In genomic region chr6:134199895-134200294, GRCm38 (mm10) we compare ENCODE assay signal across 10 mouse cellular contexts.
DNase-seq lines count a peak whose midpoint lies in the region; ATAC-seq and TF ChIP-seq lines count a peak whose summit lies in the region.
"Had no signal": no experiment of that assay in that cellular context is flagged by ENCODE, and none has a peak within 500 bp of the region (broad histone marks: within the 10 kb centered on the region; RNA-seq: fewer than 3 reads in every experiment).

No protein-coding gene starts in this region.

- no peak overlapping the region for H3K4me3 ChIP-seq in hindbrain, embryonic 10.5 days
- no peak overlapping the region for H3K4me3 ChIP-seq in hindbrain, embryonic 14.5 days (replicated peaks; ENCODE audit: low read length)
- no peak overlapping the region for H3K4me3 ChIP-seq in spleen, adult 2 months (ENCODE audit: extremely low read depth, insufficient read depth, insufficient read length)
- H3K4me3 ChIP-seq in embryonic facial prominence, embryonic 13.5 days: no peak overlapping the region
- H3K4me3 ChIP-seq: erythroblast, embryonic 14.5 days had no signal

- 90% methylated on average over 1 of the region's 1 CpGs for WGBS in hindbrain, embryonic 10.5 days
- WGBS in hindbrain, embryonic 14.5 days: 96% methylated on average over 1 of the region's 1 CpGs
- 92% methylated on average over 1 of the region's 1 CpGs for WGBS in spleen, adult 2 months
- 94% methylated on average over 1 of the region's 1 CpGs for WGBS in embryonic facial prominence, embryonic 13.5 days

- H3K27me3 ChIP-seq in hindbrain, embryonic 10.5 days (ENCODE audit: insufficient read depth, poor library complexity, severe bottlenecking): no peaks in the 10 kb centered on the region
- H3K27me3 ChIP-seq in hindbrain, embryonic 14.5 days (ENCODE audit: control insufficient read depth, insufficient read depth, low read length): no peaks in the 10 kb centered on the region
- no peaks in the 10 kb centered on the region for H3K27me3 ChIP-seq in spleen, adult 2 months (ENCODE audit: control insufficient read depth, insufficient read depth, low read length)
- no peaks in the 10 kb centered on the region for H3K27me3 ChIP-seq in embryonic facial prominence, embryonic 13.5 days

- peak overlapping the region; percentile 67 for H3K27ac ChIP-seq in hindbrain, embryonic 10.5 days
- no peak overlapping the region for H3K27ac ChIP-seq in hindbrain, embryonic 14.5 days
- 0 out of 2 replicates have a peak overlapping the region, but pooled peaks have one; percentile 14 for H3K27ac ChIP-seq in spleen, adult 2 months (ENCODE audit: insufficient read depth, low read length)
- peak overlapping the region; percentile 60 for H3K27ac ChIP-seq in embryonic facial prominence, embryonic 13.5 days

- H3K4me1 ChIP-seq in hindbrain, embryonic 10.5 days (replicated peaks): peaks cover 14% of the 10 kb centered on the region
- H3K4me1 ChIP-seq in hindbrain, embryonic 14.5 days (replicated peaks; ENCODE audit: control insufficient read depth, insufficient read depth, low read length): no peaks in the 10 kb centered on the region; the same call in 1 of the 2 replicates
- H3K4me1 ChIP-seq in spleen, adult 2 months (ENCODE audit: control insufficient read depth, insufficient read depth, insufficient read length): no peaks in the 10 kb centered on the region; the same call in 1 of the 2 replicates
- H3K4me1 ChIP-seq in embryonic facial prominence, embryonic 13.5 days: peaks cover 24% of the 10 kb centered on the region

- H3K4me2 ChIP-seq in hindbrain, embryonic 14.5 days (replicated peaks): no peak overlapping the region
- no peak overlapping the region for H3K4me2 ChIP-seq in embryonic facial prominence, embryonic 13.5 days

- H3K36me3 ChIP-seq in hindbrain, embryonic 10.5 days: peaks cover 3% of the 10 kb centered on the region; the same call in 1 of the 2 replicates
- no peaks in the 10 kb centered on the region for H3K36me3 ChIP-seq in hindbrain, embryonic 14.5 days (replicated peaks; ENCODE audit: control insufficient read depth, insufficient read depth)
- H3K36me3 ChIP-seq in spleen, adult 2 months (ENCODE audit: control insufficient read depth, insufficient read depth, low read length): no peaks in the 10 kb centered on the region; the same call in 1 of the 2 replicates
- H3K36me3 ChIP-seq in embryonic facial prominence, embryonic 13.5 days: no peaks in the 10 kb centered on the region

- ATAC-seq in hindbrain, embryonic 14.5 days (ENCODE audit: low FRiP score): no peak
- no peak for ATAC-seq in embryonic facial prominence, embryonic 13.5 days (ENCODE audit: insufficient number of reproducible peaks, insufficient read depth, low FRiP score, low TSS enrichment, low read depth)

- TF ChIP-seq CTCF in spleen, adult 2 months (IDR thresholded peaks at IDR 0.05; ENCODE audit: extremely low read depth, insufficient read depth, insufficient read length, insufficient replicate concordance): no peak

- no peaks in the 10 kb centered on the region for H3K9me3 ChIP-seq in hindbrain, embryonic 10.5 days
- no peaks in the 10 kb centered on the region for H3K9me3 ChIP-seq in hindbrain, embryonic 14.5 days (ENCODE audit: control insufficient read depth, low read length)
- no peaks in the 10 kb centered on the region for H3K9me3 ChIP-seq in embryonic facial prominence, embryonic 13.5 days

- no peak for TF ChIP-seq POLR2A in spleen, adult 2 months (IDR thresholded peaks at IDR 0.05; ENCODE audit: low read depth, low read length)

- H3K9ac ChIP-seq in hindbrain, embryonic 14.5 days: no peak overlapping the region
- H3K9ac ChIP-seq in embryonic facial prominence, embryonic 13.5 days: no peak overlapping the region

- DNase-seq in hindbrain, embryonic 10.5 days (ENCODE audit: low spot score): no peak
- DNase-seq in hindbrain, embryonic 14.5 days (ENCODE audit: low spot score): no peak
- no peak for DNase-seq in spleen, adult 2 months (ENCODE audit: low read depth in 1 of 2, low spot score in 2 of 2)
- DNase-seq in spleen, adult 12 weeks (ENCODE audit: low spot score): no peak
- no peak for DNase-seq in thymus, postnatal 0 days (ENCODE audit: low spot score)
- DNase-seq in adrenal gland, postnatal 4 days (ENCODE audit: low spot score in 2 of 2): no peak
- DNase-seq: cerebellum, adult 9-11 months; thymus, adult 18-20 months had no signal
